Mouse (Mus musculus) limb, embryonic 11.5 days (tissue): ENCODE measurements around the gene Ubap2. TPM values are rescaled to one million over a fixed set of nuclear protein-coding genes. Genes with fewer than 3 reads are reported as not detected.

ENCODE experiments used
- ATAC-seq: fragments of 200-750 bp; cut with Nextera tagmentation; 2 replicates; pipeline ENCODE4 v1.8.0; 2017; ENCODE audit warnings: low read depth; ENCODE audit not compliant: insufficient number of reproducible peaks, low FRiP score, low TSS enrichment
- DNase-seq: peaks from one replicate; pipeline ENCODE4 v3.0.0-alpha.2; 2015; ENCODE audit warnings: low spot score
- H3K27ac ChIP-seq: fragments of 300-500 bp; sonication (generic); replicated peaks from 2 replicates; pipeline ENCODE4 v1.5.1; 2014; ENCODE audit warnings: low read depth, mild to moderate bottlenecking, low read length
- H3K27me3 ChIP-seq: fragments of 300-500 bp; sonication (generic); 2 replicates; pipeline ENCODE4 v1.6.1; 2014; ENCODE audit warnings: mild to moderate bottlenecking, low read length, mixed read lengths; ENCODE audit not compliant: control insufficient read depth, insufficient read depth
- H3K36me3 ChIP-seq: fragments of 300-500 bp; sonication (generic); 2 replicates; pipeline ENCODE4 v1.6.1; 2014; ENCODE audit warnings: mild to moderate bottlenecking, low read length, moderate library complexity, mixed read lengths; ENCODE audit not compliant: control insufficient read depth, insufficient read depth
- H3K4me1 ChIP-seq: fragments of 300-500 bp; sonication (generic); 2 replicates; pipeline ENCODE4 v1.6.1; 2014; ENCODE audit warnings: low read length, mixed read lengths; ENCODE audit not compliant: control insufficient read depth, insufficient read depth
- H3K4me2 ChIP-seq: fragments of 300-500 bp; sonication (generic); 2 replicates; pipeline ENCODE4 v1.6.1; 2014; ENCODE audit warnings: low read depth, mild to moderate bottlenecking, moderate library complexity; ENCODE audit not compliant: severe bottlenecking
- H3K4me3 ChIP-seq: fragments of 300-500 bp; sonication (generic); 2 replicates; pipeline ENCODE4 v1.5.1; 2014; ENCODE audit warnings: low read depth, low read length
- H3K9ac ChIP-seq: fragments of 300-500 bp; sonication (generic); 2 replicates; pipeline ENCODE4 v1.6.1; 2014; ENCODE audit warnings: mild to moderate bottlenecking, low read length
- H3K9me3 ChIP-seq: fragments of 300-500 bp; sonication (generic); 2 replicates; pipeline ENCODE4 v1.6.1; 2016; ENCODE audit warnings: low read length; ENCODE audit not compliant: control insufficient read depth
- WGBS: fragments of 180-500 bp; shearing (Covaris S2); extraction: QIAGEN DNeasy Blood & Tissue Kit; methylation state at CpG from one replicate; pipeline ENCODE4 v1.1.7; 2014; 5-methylcytosine and 5-hydroxymethylcytosine counted together
- polyA plus RNA-seq: library from polyadenylated mRNA; unstranded; fragments of >200 nt; fragmentation: Nextera tagmentation; extraction: Ambion mirVana; gene quantifications from 2 replicates; pipeline ENCODE4 v1.2.1, GENCODE M21; 2014

Ubap2 gene
- polyA plus RNA-seq, 1 experiment from 2014 or later: 77.1 TPM

GRCm38 (mm10) chr4:41202135-41202534 is 72.8 kb downstream of the Ubap2 start:
- Histone ChIP-seq H3K27ac (no peak overlapping the region), H3K4me3 (no peak overlapping the region), H3K27me3 (no peaks in the 10 kb centered on the region), H3K4me1 (no peaks in the 10 kb centered on the region), H3K4me2 (no peak overlapping the region), H3K9me3 (no peaks in the 10 kb centered on the region), H3K36me3 (peaks cover 45% of the 10 kb centered on the region), H3K9ac (no peak overlapping the region)
- 94% methylated on average over 8 of the region's 8 CpGs for WGBS
- DNase-seq: no peak
- ATAC-seq: no peak

- H3K4me2 ChIP-seq: no peak overlapping the region
- WGBS: 85% methylated on average over 3 of the region's 3 CpGs
- no peak overlapping the region for H3K4me3 ChIP-seq
- H3K36me3 ChIP-seq: peaks cover 55% of the 10 kb centered on the region
- ATAC-seq: no peak
- no peak overlapping the region for H3K27ac ChIP-seq
- H3K9me3 ChIP-seq: no peaks in the 10 kb centered on the region
- H3K27me3 ChIP-seq: no peaks in the 10 kb centered on the region
- DNase-seq: no peak
- H3K4me1 ChIP-seq: no peaks in the 10 kb centered on the region
- H3K9ac ChIP-seq: no peak overlapping the region
Measured at GRCm38 (mm10) chr4:41196861-41197610, 77.9 kb downstream of the Ubap2 start.

- no peaks in the 10 kb centered on the region for H3K9me3 ChIP-seq
- H3K27me3 ChIP-seq: no peaks in the 10 kb centered on the region
- ATAC-seq (no peak), DNase-seq (no peak)
- H3K4me1 ChIP-seq: no peaks in the 10 kb centered on the region
- H3K4me3 ChIP-seq: no peak overlapping the region
- peaks cover 46% of the 10 kb centered on the region for H3K36me3 ChIP-seq
- 90% methylated on average over 15 of the region's 15 CpGs for WGBS
- H3K27ac ChIP-seq: no peak overlapping the region
- H3K9ac ChIP-seq: no peak overlapping the region
- H3K4me2 ChIP-seq: no peak overlapping the region
Measured at GRCm38 (mm10) chr4:41195328-41195727, 79.6 kb downstream of the Ubap2 start.

- Histone ChIP-seq H3K4me1 (no peaks in the 10 kb centered on the region), H3K9ac (no peak overlapping the region), H3K27ac (no peak overlapping the region), H3K27me3 (no peaks in the 10 kb centered on the region), H3K36me3 (peaks cover 46% of the 10 kb centered on the region), H3K4me2 (no peak overlapping the region), H3K4me3 (no peak overlapping the region), H3K9me3 (no peaks in the 10 kb centered on the region)
- no peak for ATAC-seq
- 63% methylated on average over 14 of the region's 14 CpGs for WGBS
- DNase-seq: no peak
Measured at GRCm38 (mm10) chr4:41192544-41193512, 82.1 kb downstream of the Ubap2 start.

DNA sequence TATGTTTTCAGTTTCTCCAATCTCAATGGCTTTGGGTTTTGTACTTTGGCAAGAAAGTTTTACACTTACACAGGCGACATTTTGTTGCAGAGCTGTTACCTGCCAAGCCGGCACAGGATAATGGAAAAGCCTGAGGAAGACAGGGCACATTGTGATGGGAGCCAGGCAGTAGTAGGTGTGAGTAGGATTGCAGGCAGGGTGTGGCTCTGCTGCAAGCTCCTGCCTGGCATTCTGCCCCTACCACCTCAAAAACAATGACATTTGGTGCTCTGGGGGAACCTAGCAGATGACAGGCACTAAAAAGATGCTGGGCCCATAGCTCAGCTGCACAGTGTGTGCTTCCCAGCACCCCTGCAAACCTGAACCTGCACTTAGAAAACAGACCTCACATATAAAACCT is 85.1 kb downstream of the Ubap2 start:
- 82% methylated on average over 2 of the region's 2 CpGs for WGBS
- Histone ChIP-seq H3K4me2 (no peak overlapping the region), H3K36me3 (peaks cover 28% of the 10 kb centered on the region), H3K4me3 (no peak overlapping the region), H3K9me3 (no peaks in the 10 kb centered on the region), H3K27me3 (no peaks in the 10 kb centered on the region), H3K27ac (no peak overlapping the region), H3K4me1 (no peaks in the 10 kb centered on the region), H3K9ac (no peak overlapping the region)
- DNase-seq (no peak), ATAC-seq (no peak)

- ATAC-seq: no peak
- Histone ChIP-seq H3K4me1 (no peaks in the 10 kb centered on the region), H3K4me2 (no peak overlapping the region), H3K9me3 (no peaks in the 10 kb centered on the region), H3K9ac (no peak overlapping the region), H3K27me3 (no peaks in the 10 kb centered on the region), H3K4me3 (no peak overlapping the region), H3K36me3 (peaks cover 15% of the 10 kb centered on the region), H3K27ac (no peak overlapping the region)
- WGBS: 93% methylated on average over 15 of the region's 15 CpGs
- DNase-seq: no peak
Measured at GRCm38 (mm10) chr4:41179825-41180725, 94.9 kb downstream of the Ubap2 start.

DNA sequence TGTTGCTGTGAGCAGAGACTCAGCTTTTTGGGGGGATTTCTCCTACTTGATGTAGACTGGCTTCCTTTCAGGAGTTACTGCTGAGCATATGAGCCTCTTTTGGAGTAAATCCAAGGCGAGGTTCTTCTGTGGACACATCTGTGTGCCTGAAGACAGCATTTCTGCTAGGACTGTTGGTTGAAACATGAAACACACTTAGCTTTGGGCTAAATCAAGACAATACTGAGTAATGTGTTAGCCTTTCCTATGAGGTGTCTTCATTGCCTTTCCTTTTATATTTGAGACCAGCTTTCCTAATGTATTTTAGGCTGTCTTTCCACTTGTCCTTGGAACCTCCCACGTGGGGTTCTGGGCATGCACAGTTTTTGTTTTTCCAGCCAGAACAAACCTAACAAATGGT is 100.3 kb downstream of the Ubap2 start:
- DNase-seq (no peak), ATAC-seq (no peak)
- no peaks in the 10 kb centered on the region for H3K9me3 ChIP-seq
- no peak overlapping the region for H3K9ac ChIP-seq
- H3K27ac ChIP-seq: no peak overlapping the region
- WGBS: 78% methylated on average over 2 of the region's 2 CpGs
- H3K27me3 ChIP-seq: no peaks in the 10 kb centered on the region
- H3K4me2 ChIP-seq: no peak overlapping the region
- no peak overlapping the region for H3K4me3 ChIP-seq
- peaks cover 10% of the 10 kb centered on the region for H3K36me3 ChIP-seq
- H3K4me1 ChIP-seq: no peaks in the 10 kb centered on the region

GRCm38 (mm10) chr4:41170970-41171369 is 104.0 kb downstream of the Ubap2 start:
- ATAC-seq (no peak), DNase-seq (no peak)
- Histone ChIP-seq H3K36me3 (peaks cover 8% of the 10 kb centered on the region), H3K27me3 (no peaks in the 10 kb centered on the region), H3K4me1 (no peaks in the 10 kb centered on the region), H3K4me3 (no peak overlapping the region), H3K27ac (no peak overlapping the region), H3K9me3 (no peaks in the 10 kb centered on the region), H3K4me2 (no peak overlapping the region), H3K9ac (no peak overlapping the region)
- 86% methylated on average over 2 of the region's 2 CpGs for WGBS
